Mouse (Mus musculus): ENCODE measurements around the gene Cpa2. TPM values are rescaled to one million over a fixed set of nuclear protein-coding genes. Genes with fewer than 3 reads are reported as not detected.

The Cpa2 gene
- total and polyA plus RNA-seq, 3 experiments, result 0.12 TPM; not detected in 2

- 76% methylated on average over 1 of the region's 1 CpGs for WGBS
- Histone ChIP-seq H3K79me2 (replicated peaks; ENCODE audit: control insufficient read depth, insufficient read depth, low read length) (no peaks in the 10 kb centered on the region), H3K9ac (ENCODE audit: low read depth, low read length) (no peak overlapping the region), H3K4me1 (ENCODE audit: control insufficient read depth, insufficient read depth, low read length) (no peaks in the 10 kb centered on the region; the same call in 1 of the 2 replicates), H3K27me3 (ENCODE audit: control insufficient read depth, insufficient read depth, low read length) (no peaks in the 10 kb centered on the region), H3K36me3 (ENCODE audit: control insufficient read depth, insufficient read depth, low read length) (no peaks in the 10 kb centered on the region), H3K4me3 (no peak overlapping the region), H3K27ac (no peak overlapping the region)
- no peak for DNase-seq
- intact Hi-C loops (cut with DNase I), result no loop called here
- TF ChIP-seq EP300 (IDR thresholded peaks at IDR 0.05; ENCODE audit: insufficient read depth, low read depth, low read length), result no peak
- no peak for TF ChIP-seq POLR2A (IDR thresholded peaks at IDR 0.05; ENCODE audit: insufficient read depth, low read depth, low read length)
- TF ChIP-seq CTCF (IDR thresholded peaks at IDR 0.05), result no peak
Observed at GRCm38 (mm10) chr6:30574945-30575344, 33.6 kb downstream of the Cpa2 start.

- Histone ChIP-seq H3K27ac (no peak overlapping the region), H3K79me2 (replicated peaks; ENCODE audit: control insufficient read depth, insufficient read depth, low read length) (no peaks in the 10 kb centered on the region), H3K36me3 (ENCODE audit: control insufficient read depth, insufficient read depth, low read length) (no peaks in the 10 kb centered on the region), H3K9ac (ENCODE audit: low read depth, low read length) (no peak overlapping the region), H3K27me3 (ENCODE audit: control insufficient read depth, insufficient read depth, low read length) (no peaks in the 10 kb centered on the region), H3K4me1 (ENCODE audit: control insufficient read depth, insufficient read depth, low read length) (no peaks in the 10 kb centered on the region; the same call in 1 of the 2 replicates), H3K4me3 (no peak overlapping the region)
- intact Hi-C loops (cut with DNase I), result no loop called here
- WGBS, result 88% methylated on average over 17 of the region's 17 CpGs
- no peak for DNase-seq
- TF ChIP-seq EP300 (IDR thresholded peaks at IDR 0.05; ENCODE audit: insufficient read depth, low read depth, low read length) (no peak), CTCF (IDR thresholded peaks at IDR 0.05) (no peak), POLR2A (IDR thresholded peaks at IDR 0.05; ENCODE audit: insufficient read depth, low read depth, low read length) (no peak)
Observed at GRCm38 (mm10) chr6:30576477-30577203, 35.3 kb downstream of the Cpa2 start.

- TF ChIP-seq POLR2A (IDR thresholded peaks at IDR 0.05; ENCODE audit: insufficient read depth, low read depth, low read length), result no peak
- TF ChIP-seq EP300 (IDR thresholded peaks at IDR 0.05; ENCODE audit: insufficient read depth, low read depth, low read length), result no peak
- Histone ChIP-seq H3K4me3 (no peak overlapping the region), H3K9ac (ENCODE audit: low read depth, low read length) (no peak overlapping the region), H3K27me3 (ENCODE audit: control insufficient read depth, insufficient read depth, low read length) (no peaks in the 10 kb centered on the region), H3K4me1 (ENCODE audit: control insufficient read depth, insufficient read depth, low read length) (no peaks in the 10 kb centered on the region), H3K79me2 (replicated peaks; ENCODE audit: control insufficient read depth, insufficient read depth, low read length) (no peaks in the 10 kb centered on the region), H3K27ac (no peak overlapping the region), H3K36me3 (ENCODE audit: control insufficient read depth, insufficient read depth, low read length) (no peaks in the 10 kb centered on the region)
- intact Hi-C loops (cut with DNase I), result no loop called here
- no peak for DNase-seq
- WGBS, result 90% methylated on average over 17 of the region's 17 CpGs
Observed at GRCm38 (mm10) chr6:30579961-30580840, 38.8 kb downstream of the Cpa2 start.

- Histone ChIP-seq H3K27me3 (ENCODE audit: control insufficient read depth, insufficient read depth, low read length) (no peaks in the 10 kb centered on the region), H3K36me3 (ENCODE audit: control insufficient read depth, insufficient read depth, low read length) (no peaks in the 10 kb centered on the region), H3K4me3 (no peak overlapping the region), H3K27ac (no peak overlapping the region), H3K9ac (ENCODE audit: low read depth, low read length) (no peak overlapping the region), H3K79me2 (replicated peaks; ENCODE audit: control insufficient read depth, insufficient read depth, low read length) (no peaks in the 10 kb centered on the region), H3K4me1 (ENCODE audit: control insufficient read depth, insufficient read depth, low read length) (no peaks in the 10 kb centered on the region)
- no peak for DNase-seq
- intact Hi-C loops (cut with DNase I), result no loop called here
- TF ChIP-seq POLR2A (IDR thresholded peaks at IDR 0.05; ENCODE audit: insufficient read depth, low read depth, low read length) (no peak), EP300 (IDR thresholded peaks at IDR 0.05; ENCODE audit: insufficient read depth, low read depth, low read length) (no peak), CTCF (IDR thresholded peaks at IDR 0.05) (no peak)
- WGBS, result 87% methylated on average over 8 of the region's 8 CpGs
Observed at GRCm38 (mm10) chr6:30580841-30581176, 39.4 kb downstream of the Cpa2 start.

- WGBS, result 79% methylated on average over 7 of the region's 7 CpGs
- Histone ChIP-seq H3K36me3 (ENCODE audit: control insufficient read depth, insufficient read depth, low read length) (no peaks in the 10 kb centered on the region), H3K79me2 (replicated peaks; ENCODE audit: control insufficient read depth, insufficient read depth, low read length) (no peaks in the 10 kb centered on the region), H3K9ac (ENCODE audit: low read depth, low read length) (no peak overlapping the region), H3K27me3 (ENCODE audit: control insufficient read depth, insufficient read depth, low read length) (no peaks in the 10 kb centered on the region), H3K4me1 (ENCODE audit: control insufficient read depth, insufficient read depth, low read length) (no peaks in the 10 kb centered on the region), H3K4me3 (no peak overlapping the region), H3K27ac (no peak overlapping the region)
- TF ChIP-seq EP300 (IDR thresholded peaks at IDR 0.05; ENCODE audit: insufficient read depth, low read depth, low read length) (no peak), POLR2A (IDR thresholded peaks at IDR 0.05; ENCODE audit: insufficient read depth, low read depth, low read length) (no peak), CTCF (IDR thresholded peaks at IDR 0.05) (no peak)
- intact Hi-C loops (cut with DNase I), result no loop called here
- no peak for DNase-seq
Observed at GRCm38 (mm10) chr6:30586886-30587442, 45.6 kb downstream of the Cpa2 start.

All from heart, adult 2 months (tissue).